1 mouse cellular context compared by ENCODE assay signal in genomic region chr7:45231192-45231591, GRCm38 (mm10).
TF ChIP-seq lines count a peak whose summit lies in the region.

No protein-coding gene starts in this region.

TF ChIP-seq in CH12.LX, 34 proteins besides CTCF, POLR2A, EP300 and RAD21:
- TF ChIP-seq UBTF (IDR thresholded peaks at IDR 0.05; ENCODE audit: low read depth, low read length) = 0 out of 2 replicates have a peak, but pooled peaks have one; percentile 38
- TF ChIP-seq ZMIZ1 (IDR thresholded peaks at IDR 0.05; ENCODE audit: low read depth, low read length) = peak; percentile 68; the same call in 1 of the 2 replicates
- no peak for TF ChIP-seq ELF1 (IDR thresholded peaks at IDR 0.05; ENCODE audit: low read depth, low read length)
- TF ChIP-seq CHD2 (IDR thresholded peaks at IDR 0.05; ENCODE audit: low read length) = 0 out of 2 replicates have a peak, but pooled peaks have one; percentile 1
